Mouse (Mus musculus): ENCODE measurements at regions not wholly inside any gene's neighbourhood (a gene's known extent, or its start where the extent isn't known, plus 50 kb on each side); places are given as distances from the start of the nearest gene placed in this dataset.

DNA sequence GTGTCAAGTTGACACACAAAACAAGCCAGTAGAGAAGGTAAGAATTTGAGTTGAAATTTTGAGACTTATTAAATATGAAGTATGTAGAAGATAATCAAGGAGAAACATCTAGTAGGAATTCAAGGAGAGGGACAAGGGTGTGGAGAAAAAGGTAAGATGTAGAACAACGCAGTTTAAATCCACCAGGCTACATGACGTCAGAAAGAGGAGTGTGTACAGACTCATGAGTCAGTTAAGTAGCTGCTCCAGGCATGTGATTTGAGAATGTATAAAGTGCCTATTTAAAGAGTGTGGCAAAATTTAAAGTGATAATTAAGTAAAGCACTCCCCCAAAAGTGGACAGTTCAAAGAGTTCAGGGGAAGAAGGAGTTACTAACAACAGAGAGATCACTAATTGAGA, 113.6 kb upstream of the Ppp1r12a start:
- TF ChIP-seq TBP (IDR thresholded peaks at IDR 0.05; ENCODE audit: low read depth, low read length) (no peak), CTCF (IDR thresholded peaks at IDR 0.05 in 2 of 3, conservative IDR thresholded peaks at IDR 0.05 in 1 of 3; ENCODE audit: control insufficient read depth in 1 of 3, insufficient read depth in 1 of 3, low read depth in 2 of 3, low read length in 3 of 3, poor library complexity in 1 of 3, severe bottlenecking in 1 of 3) (no peak), BHLHE40 (IDR thresholded peaks at IDR 0.05; ENCODE audit: borderline replicate concordance, low read depth, low read length) (no peak), USF1 (IDR thresholded peaks at IDR 0.05; ENCODE audit: low read depth, low read length) (no peak), CHD2 (IDR thresholded peaks at IDR 0.05; ENCODE audit: low read length) (no peak)
- Histone ChIP-seq H3K79me2 (ENCODE audit: control insufficient read depth, insufficient read depth, low read length, poor library complexity) (no peaks in the 10 kb centered on the region), H3K9ac (ENCODE audit: control insufficient read depth, low read depth, low read length, poor library complexity, severe bottlenecking) (no peak overlapping the region), H3K27ac (ENCODE audit: control insufficient read depth, low read depth, low read length) (no peak overlapping the region), H3K4me3 (ENCODE audit: control insufficient read depth in 1 of 2, insufficient read depth in 1 of 2, low read depth in 2 of 2, low read length in 2 of 2) (no peak overlapping the region), H3K27me3 (ENCODE audit: control insufficient read depth in 1 of 2, insufficient read depth in 2 of 2, low read length in 2 of 2) (no peaks in the 10 kb centered on the region; a peak in 1 of 4 replicates), H3K36me3 (ENCODE audit: control insufficient read depth in 1 of 2, insufficient read depth in 2 of 2, low read length in 2 of 2) (no peaks in the 10 kb centered on the region), H3K9me3 (replicated peaks; ENCODE audit: insufficient read depth, low read length) (no peaks in the 10 kb centered on the region), H3K4me1 (ENCODE audit: control insufficient read depth in 1 of 2, insufficient read depth in 2 of 2, low read length in 2 of 2) (no peaks in the 10 kb centered on the region)
- no peak for DNase-seq (ENCODE audit: low read depth, low spot score)

- Histone ChIP-seq H3K9me3 (replicated peaks; ENCODE audit: insufficient read depth, low read length) (no peaks in the 10 kb centered on the region), H3K4me1 (ENCODE audit: control insufficient read depth in 1 of 2, insufficient read depth in 2 of 2, low read length in 2 of 2) (no peaks in the 10 kb centered on the region), H3K79me2 (ENCODE audit: control insufficient read depth, insufficient read depth, low read length, poor library complexity) (no peaks in the 10 kb centered on the region), H3K36me3 (ENCODE audit: control insufficient read depth in 1 of 2, insufficient read depth in 2 of 2, low read length in 2 of 2) (no peaks in the 10 kb centered on the region), H3K27me3 (ENCODE audit: control insufficient read depth in 1 of 2, insufficient read depth in 2 of 2, low read length in 2 of 2) (no peaks in the 10 kb centered on the region), H3K9ac (ENCODE audit: control insufficient read depth, low read depth, low read length, poor library complexity, severe bottlenecking) (no peak overlapping the region), H3K4me3 (ENCODE audit: control insufficient read depth in 1 of 2, insufficient read depth in 1 of 2, low read depth in 2 of 2, low read length in 2 of 2) (no peak overlapping the region), H3K27ac (ENCODE audit: control insufficient read depth, low read depth, low read length) (no peak overlapping the region)
- TF ChIP-seq ZC3H11A (IDR thresholded peaks at IDR 0.05; ENCODE audit: low read depth, low read length) (no peak), HCFC1 (IDR thresholded peaks at IDR 0.05; ENCODE audit: low read depth, low read length) (no peak), TBP (IDR thresholded peaks at IDR 0.05; ENCODE audit: low read depth, low read length) (no peak), CHD1 (IDR thresholded peaks at IDR 0.05; ENCODE audit: low read depth, low read length) (no peak), MAFK (IDR thresholded peaks at IDR 0.05; ENCODE audit: borderline replicate concordance, low read depth, low read length) (no peak), ETS1 (IDR thresholded peaks at IDR 0.05; ENCODE audit: low read depth, low read length) (no peak), ZNF384 (IDR thresholded peaks at IDR 0.05; ENCODE audit: low read depth, low read length) (no peak), MYB (IDR thresholded peaks at IDR 0.05; ENCODE audit: low read depth, low read length) (no peak), TCF12 (IDR thresholded peaks at IDR 0.05; ENCODE audit: low read depth, low read length) (no peak)
- no peak for DNase-seq (ENCODE audit: low read depth, low spot score)
These were observed 118.5 kb upstream of the Ppp1r12a start for GRCm38 (mm10) chr10:108043519-108043918.

GRCm38 (mm10) chr10:108040027-108040426, 122.0 kb upstream of the Ppp1r12a start:
- no peak for TF ChIP-seq USF2 (IDR thresholded peaks at IDR 0.05; ENCODE audit: borderline replicate concordance in 1 of 2, insufficient read depth in 1 of 2, low read depth in 1 of 2, low read length in 2 of 2)
- TF ChIP-seq ZKSCAN1 (IDR thresholded peaks at IDR 0.05; ENCODE audit: low read depth, low read length), result no peak
- no peak for TF ChIP-seq MYB (IDR thresholded peaks at IDR 0.05; ENCODE audit: low read depth, low read length)
- no peak for TF ChIP-seq E2F4 (IDR thresholded peaks at IDR 0.05; ENCODE audit: borderline replicate concordance, low read depth, low read length)
- no peak for TF ChIP-seq EP300 (IDR thresholded peaks at IDR 0.05; ENCODE audit: low read depth in 1 of 2, low read length in 2 of 2)
- no peak for TF ChIP-seq TBP (IDR thresholded peaks at IDR 0.05; ENCODE audit: low read depth, low read length)
- no peak for TF ChIP-seq GABPA (IDR thresholded peaks at IDR 0.05; ENCODE audit: low read depth, low read length)
- TF ChIP-seq MEF2A (IDR thresholded peaks at IDR 0.05; ENCODE audit: extremely low read depth, insufficient replicate concordance, low read depth, low read length, poor library complexity, severe bottlenecking), result no peak
- no peak for TF ChIP-seq SMC3 (IDR thresholded peaks at IDR 0.05; ENCODE audit: low read depth, low read length)
- Histone ChIP-seq H3K27ac (ENCODE audit: control insufficient read depth, low read depth, low read length) (no peak overlapping the region), H3K9ac (ENCODE audit: control insufficient read depth, low read depth, low read length, poor library complexity, severe bottlenecking) (no peak overlapping the region), H3K79me2 (ENCODE audit: control insufficient read depth, insufficient read depth, low read length, poor library complexity) (no peaks in the 10 kb centered on the region), H3K9me3 (replicated peaks; ENCODE audit: insufficient read depth, low read length) (no peaks in the 10 kb centered on the region), H3K27me3 (ENCODE audit: control insufficient read depth in 1 of 2, insufficient read depth in 2 of 2, low read length in 2 of 2) (no peaks in the 10 kb centered on the region), H3K36me3 (ENCODE audit: control insufficient read depth in 1 of 2, insufficient read depth in 2 of 2, low read length in 2 of 2) (no peaks in the 10 kb centered on the region), H3K4me1 (ENCODE audit: control insufficient read depth in 1 of 2, insufficient read depth in 2 of 2, low read length in 2 of 2) (no peaks in the 10 kb centered on the region), H3K4me3 (ENCODE audit: control insufficient read depth in 1 of 2, insufficient read depth in 1 of 2, low read depth in 2 of 2, low read length in 2 of 2) (no peak overlapping the region)
- DNase-seq (ENCODE audit: low read depth, low spot score), result no peak

Measured in MEL (cell line).